Mouse (Mus musculus): ENCODE data around the gene Fbrsl1.

Gene Fbrsl1

GRCm38 (mm10) chr5:110357531-110358179 is 90.6 kb downstream of the Fbrsl1 start:
- DNase-seq = peak; percentile 74

GRCm38 (mm10) chr5:110354716-110355115 is 93.6 kb downstream of the Fbrsl1 start:
- DNase-seq = no peak

- no peak for DNase-seq
Observed at GRCm38 (mm10) chr5:110347006-110347405, 101.3 kb downstream of the Fbrsl1 start.

- DNase-seq = no peak
Observed at GRCm38 (mm10) chr5:110345553-110345952, 102.8 kb downstream of the Fbrsl1 start.

GRCm38 (mm10) chr5:110344524-110344923 is 103.8 kb downstream of the Fbrsl1 start, which contains the start of gene Lrcol1:
Lrcol1 (plus strand) TSS chr5:110344730.
- DNase-seq = no peak

GRCm38 (mm10) chr5:110342648-110343284 is 105.5 kb downstream of the Fbrsl1 start, which contains the start of gene P2rx2:
P2rx2 (minus strand) TSS chr5:110343212.
- DNase-seq = no peak

- DNase-seq = no peak
Observed at GRCm38 (mm10) chr5:110338792-110339191, 109.5 kb downstream of the Fbrsl1 start.

GRCm38 (mm10) chr5:110330508-110330907 is 117.8 kb downstream of the Fbrsl1 start:
- DNase-seq = no peak

- no peak for DNase-seq
Observed at GRCm38 (mm10) chr5:110313127-110313526, 135.2 kb downstream of the Fbrsl1 start.
